1 mouse cellular context compared by ENCODE assay signal in genomic region chr19:42089103-42089747, GRCm38 (mm10).
TF ChIP-seq lines count a peak whose summit lies in the region.

No protein-coding gene starts in this region.

TF ChIP-seq in CH12.LX, 34 proteins besides CTCF, POLR2A, EP300 and RAD21 (continued from another document):
- TF ChIP-seq TBP (conservative IDR thresholded peaks at IDR 0.05; ENCODE audit: low read depth, low read length): peak; percentile 64; the same call in 1 of the 2 replicates
- peak; percentile 94 for TF ChIP-seq BHLHE40 (IDR thresholded peaks at IDR 0.05; ENCODE audit: low read depth, low read length)
- TF ChIP-seq MYC (IDR thresholded peaks at IDR 0.05; ENCODE audit: low read depth, low read length): 0 out of 2 replicates have a peak, but pooled peaks have one; percentile 47
- TF ChIP-seq RCOR1 (conservative IDR thresholded peaks at IDR 0.05; ENCODE audit: low read depth, low read length): no peak
- peak; percentile 80 for TF ChIP-seq HCFC1 (IDR thresholded peaks at IDR 0.05; ENCODE audit: low read depth, low read length)
- TF ChIP-seq USF2 (conservative IDR thresholded peaks at IDR 0.05; ENCODE audit: low read depth, low read length): peak; percentile 79
- TF ChIP-seq MAX (IDR thresholded peaks at IDR 0.05; ENCODE audit: low read length): peak; percentile 91
- peak; percentile 52 for TF ChIP-seq ETS1 (conservative IDR thresholded peaks at IDR 0.05; ENCODE audit: low read depth, low read length)
- no peak for TF ChIP-seq SMC3 (IDR thresholded peaks at IDR 0.05; ENCODE audit: low read depth, low read length)
- no peak for TF ChIP-seq IRF4 (IDR thresholded peaks at IDR 0.05; ENCODE audit: low read depth, low read length)
- peak; percentile 65; the same call in 1 of the 2 replicates for TF ChIP-seq ZMIZ1 (IDR thresholded peaks at IDR 0.05; ENCODE audit: low read depth, low read length)
- TF ChIP-seq KAT2A (IDR thresholded peaks at IDR 0.05; ENCODE audit: insufficient replicate concordance, low read length): peak; percentile 73; the same call in 1 of the 2 replicates
- no peak; the same call in 1 of the 2 replicates for TF ChIP-seq SIN3A (IDR thresholded peaks at IDR 0.05; ENCODE audit: low read length)
- no peak for TF ChIP-seq CHD1 (IDR thresholded peaks at IDR 0.05; ENCODE audit: low read depth, low read length)
- peak; percentile 92 for TF ChIP-seq ELF1 (IDR thresholded peaks at IDR 0.05; ENCODE audit: low read depth, low read length)
- TF ChIP-seq MXI1 (IDR thresholded peaks at IDR 0.05; ENCODE audit: low read depth, low read length): peak; percentile 65; the same call in 1 of the 2 replicates
